ENCODE assay signal across 21 mouse cellular contexts in the genomic region with DNA sequence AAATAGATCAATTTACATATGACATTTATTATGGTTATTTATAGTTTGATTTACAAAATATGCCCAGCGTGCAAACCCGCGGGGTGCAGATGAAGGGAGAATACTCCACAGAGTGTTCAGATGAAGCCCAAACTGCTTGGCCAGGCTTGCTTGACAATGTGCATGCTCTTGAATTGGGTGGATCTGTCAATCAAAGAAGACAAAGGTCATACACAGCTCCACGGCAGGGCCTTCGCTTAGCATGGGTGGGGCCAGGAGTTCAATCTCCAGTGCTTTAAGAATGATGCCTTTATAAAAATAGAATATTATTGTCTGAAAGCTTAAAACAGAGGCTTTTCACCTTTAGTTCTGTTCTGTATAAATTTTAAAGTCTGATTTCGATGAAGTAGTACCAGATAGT.
DNase-seq lines count a peak whose midpoint lies in the region; ATAC-seq lines count a peak whose summit lies in the region.
"Had no signal": no experiment of that assay in that cellular context is flagged by ENCODE, and none has a peak within 500 bp of the region (broad histone marks: within the 10 kb centered on the region; RNA-seq: fewer than 3 reads in every experiment).

No protein-coding gene starts in this region.

- H3K4me2 ChIP-seq in intestine, embryonic 16.5 days (ENCODE audit: low read depth, low read length), result no peak overlapping the region
- H3K4me2 ChIP-seq: embryonic facial prominence, embryonic 12.5 days; forebrain, embryonic 13.5 days; forebrain, embryonic 15.5 days had no signal

- no peak overlapping the region for H3K9ac ChIP-seq in intestine, embryonic 16.5 days (ENCODE audit: low read depth, low read length)
- H3K9ac ChIP-seq: embryonic facial prominence, embryonic 12.5 days; forebrain, embryonic 13.5 days; forebrain, embryonic 15.5 days had no signal

- no peaks in the 10 kb centered on the region for H3K9me3 ChIP-seq in intestine, embryonic 16.5 days (ENCODE audit: control insufficient read depth, low read length)
- H3K9me3 ChIP-seq: embryonic facial prominence, embryonic 10.5 days; embryonic facial prominence, embryonic 12.5 days; forebrain, embryonic 15.5 days; G1E had no signal

- H3K36me3 ChIP-seq in intestine, embryonic 16.5 days (ENCODE audit: control insufficient read depth, insufficient read depth, low read length), result no peaks in the 10 kb centered on the region
- H3K36me3 ChIP-seq: embryonic facial prominence, embryonic 10.5 days; embryonic facial prominence, embryonic 12.5 days; forebrain, embryonic 15.5 days; G1E had no signal

- no peak overlapping the region for H3K27ac ChIP-seq in intestine, embryonic 16.5 days (ENCODE audit: low read length)
- H3K27ac ChIP-seq: embryonic facial prominence, embryonic 10.5 days; embryonic facial prominence, embryonic 12.5 days; forebrain, embryonic 13.5 days; forebrain, embryonic 15.5 days had no signal

- no peak overlapping the region for H3K4me3 ChIP-seq in intestine, embryonic 16.5 days (ENCODE audit: low read length)
- H3K4me3 ChIP-seq: embryonic facial prominence, embryonic 10.5 days; embryonic facial prominence, embryonic 12.5 days; forebrain, embryonic 13.5 days; forebrain, embryonic 15.5 days had no signal

- H3K27me3 ChIP-seq in intestine, embryonic 16.5 days (replicated peaks; ENCODE audit: control insufficient read depth, insufficient read depth, low read length), result no peaks in the 10 kb centered on the region
- H3K27me3 ChIP-seq: CH12.LX; embryonic facial prominence, embryonic 12.5 days; forebrain, embryonic 13.5 days; forebrain, embryonic 15.5 days; Patski had no signal

- no peaks in the 10 kb centered on the region for H3K4me1 ChIP-seq in intestine, embryonic 16.5 days (ENCODE audit: control insufficient read depth, insufficient read depth, low read length)
- H3K4me1 ChIP-seq: embryonic facial prominence, embryonic 10.5 days; embryonic facial prominence, embryonic 12.5 days; forebrain, embryonic 13.5 days; forebrain, embryonic 15.5 days had no signal

- ATAC-seq in intestine, embryonic 16.5 days, result peak; percentile 55; the same call in 1 of the 2 replicates
- ATAC-seq: activated CD4-positive, CD25-positive, alpha-beta regulatory T cell, adult 4 months; CD4-positive, CD25-positive, alpha-beta regulatory T cell, adult 4 months; forebrain, embryonic 13.5 days; forebrain, embryonic 15.5 days; Patski had no signal

- 69% methylated on average over 6 of the region's 6 CpGs for WGBS in intestine, embryonic 16.5 days

- DNase-seq in heart, adult 11 months, result peak; percentile 48
- no peak for DNase-seq in heart, adult 8-10 months (ENCODE audit: low spot score)
- peak; percentile 34 for DNase-seq in layer of hippocampus, adult 9-11 months
- no peak for DNase-seq in layer of hippocampus, adult 8-10 months (ENCODE audit: low spot score in 2 of 2)
- DNase-seq: adrenal gland, adult 8-10 months; adrenal gland, postnatal 14 days; adrenal gland, postnatal 36 days; cerebellum, adult 11-12 months; cerebellum, adult 2 months; cerebellum, adult 9-10 months; cerebellum, postnatal 25 days had no signal

Comparison
In these comparisons a context has a peak if more than half of its experiments do, and no peak if none do; other contexts are left out.
1. DNase-seq: peak in heart, adult 11 months (single experiment) and layer of hippocampus, adult 9-11 months (single experiment); none in heart, adult 8-10 months (single experiment) and layer of hippocampus, adult 8-10 months (0 of 2).